Mouse (Mus musculus) activated CD4-positive, CD25-positive, alpha-beta regulatory T cell, adult 4 months (primary cell): ENCODE measurements around the gene Gm17949. TPM values are rescaled to one million over a fixed set of nuclear protein-coding genes. Genes with fewer than 3 reads are reported as not detected.

ENCODE experiments used
- ATAC-seq: one replicate; pipeline ENCODE4 v1.8.0; 2017
- polyA plus RNA-seq, 2 experiments: library from polyadenylated mRNA; unstranded; fragments of 100-300 nt; shearing (Covaris generic); gene quantifications; one replicate each; pipeline ENCODE4 v1.2.1; 2017

The Gm17949 gene
- polyA plus RNA-seq, 2 experiments from 2014 or later, result 0.57 TPM; not detected in 1

DNA sequence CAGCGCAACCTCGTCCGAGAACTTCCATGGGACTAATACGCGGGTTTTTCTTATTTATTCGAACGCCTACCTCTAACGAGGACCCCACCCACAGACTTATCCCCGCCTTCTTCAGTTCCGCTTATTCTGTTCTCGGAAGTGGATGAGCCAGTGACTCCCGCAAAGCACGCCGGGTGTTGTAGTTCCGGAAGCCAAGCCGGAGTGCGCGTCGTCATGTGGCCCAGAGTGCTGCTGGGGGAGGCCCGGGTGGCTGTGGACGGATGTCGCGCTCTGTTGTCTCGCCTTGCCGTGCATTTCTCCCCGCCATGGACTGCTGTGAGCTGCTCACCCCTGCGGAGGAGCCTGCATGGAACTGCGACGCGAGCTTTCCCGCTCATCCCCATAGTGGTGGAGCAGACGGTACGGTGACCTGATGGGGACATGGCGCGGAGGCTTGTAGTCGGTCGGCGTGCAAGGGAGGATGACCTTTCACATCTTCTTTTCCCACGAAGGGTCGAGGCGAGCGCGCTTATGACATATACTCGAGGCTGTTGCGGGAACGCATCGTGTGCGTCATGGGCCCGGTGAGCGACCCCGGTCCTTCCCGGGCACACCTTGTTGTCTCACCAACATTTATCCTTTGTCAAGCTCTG lies 21.0 kb upstream of the Gm17949 start, which contains the start of gene Clpp:
TSS of gene Clpp (plus strand) at position 191 of the 632 bp plus-strand sequence.
- peak; percentile 99 for ATAC-seq

GRCm38 (mm10) chr17:56990966-56991365 lies 20.3 kb upstream of the Gm17949 start:
- no peak for ATAC-seq

- ATAC-seq, result no peak
Observed at GRCm38 (mm10) chr17:56995046-56995445, 16.2 kb upstream of the Gm17949 start.

- no peak for ATAC-seq
Observed at GRCm38 (mm10) chr17:56996506-56996905, 14.8 kb upstream of the Gm17949 start.

DNA sequence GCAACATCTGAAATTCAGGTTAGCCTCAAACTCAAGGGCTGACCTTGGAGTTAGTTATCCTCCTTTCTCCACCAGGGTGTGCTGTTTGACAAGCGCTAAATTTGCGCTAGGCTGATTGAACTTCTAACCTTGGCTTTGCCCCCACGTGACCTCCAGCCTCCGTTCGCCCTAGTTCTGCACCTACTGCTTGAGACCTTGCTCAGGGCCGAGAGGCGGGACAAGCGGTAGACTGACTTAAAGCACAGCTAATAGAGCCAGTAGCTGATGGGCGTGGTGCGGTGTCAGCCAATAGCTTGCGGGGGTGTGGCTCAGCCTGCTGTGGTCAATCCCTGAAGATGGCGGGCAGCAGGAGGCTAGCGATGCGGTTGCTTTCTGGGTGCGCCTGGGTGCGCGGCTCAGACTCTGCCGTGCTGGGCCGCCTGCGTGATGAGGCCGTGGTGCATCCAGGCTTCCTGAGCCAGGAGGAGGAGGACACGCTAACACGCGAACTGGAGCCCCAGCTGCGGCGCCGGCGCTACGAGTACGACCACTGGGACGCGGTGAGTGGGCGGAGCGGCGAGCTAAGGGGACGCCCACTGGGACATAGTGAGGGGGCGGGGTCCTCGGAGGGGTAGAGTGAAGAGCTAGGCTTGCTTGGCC lies 14.1 kb upstream of the Gm17949 start, which contains the start of gene Alkbh7:
TSS of gene Alkbh7 (plus strand) at position 311 of the 639 bp plus-strand sequence.
- peak; percentile 100 for ATAC-seq

- no peak for ATAC-seq
Observed at GRCm38 (mm10) chr17:56999414-56999813, 11.9 kb upstream of the Gm17949 start.

GRCm38 (mm10) chr17:56999968-57000609 lies 11.2 kb upstream of the Gm17949 start, which contains the start of gene Pspn:
TSS of gene Pspn (minus strand) at chr17:57000018.
- ATAC-seq, result no peak

DNA sequence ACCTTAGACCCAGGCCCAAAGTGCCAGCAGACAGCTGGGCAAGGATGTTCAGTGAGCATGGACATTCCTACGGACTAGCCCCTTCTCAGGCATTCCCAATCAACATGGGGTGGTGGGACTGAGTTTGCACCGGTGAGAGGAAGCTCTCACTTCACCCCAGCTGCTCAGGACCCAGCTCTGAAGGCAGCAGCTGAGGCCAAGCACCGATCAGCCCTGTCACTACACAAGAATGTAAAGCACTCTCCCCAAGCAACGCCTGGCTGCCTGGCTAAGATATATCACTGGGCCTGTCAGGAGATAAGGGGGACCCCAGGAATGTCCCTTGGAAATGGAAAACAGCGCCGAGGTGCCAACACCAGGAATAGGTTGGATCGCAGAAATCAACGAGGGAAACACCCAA lies 10.0 kb upstream of the Gm17949 start:
- no peak for ATAC-seq

DNA sequence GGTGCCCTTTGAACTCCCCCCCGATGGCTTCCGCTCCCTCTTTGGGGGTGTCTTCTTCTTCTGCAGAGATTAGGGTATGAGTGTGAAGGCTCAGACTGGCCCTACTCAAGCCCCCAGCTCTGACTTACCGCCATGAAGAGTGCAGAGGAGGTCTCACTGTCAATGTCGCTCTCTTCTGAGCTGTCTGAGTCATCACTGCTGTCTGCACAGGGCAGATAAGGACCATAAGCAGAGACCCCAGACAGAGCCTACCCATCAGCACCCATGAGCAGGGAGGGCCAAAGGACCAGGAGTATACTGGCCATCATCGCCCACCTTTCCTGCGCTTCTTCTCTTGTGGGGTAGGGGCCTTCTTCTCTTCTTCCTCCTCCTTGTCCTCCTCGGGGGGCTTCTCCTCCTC lies 7.3 kb upstream of the Gm17949 start:
- ATAC-seq, result no peak

- ATAC-seq, result no peak
Observed at GRCm38 (mm10) chr17:57007137-57007905, 3.9 kb upstream of the Gm17949 start.

- ATAC-seq, result peak; percentile 37
Observed at GRCm38 (mm10) chr17:57010911-57011235, 396 bp upstream of the Gm17949 start.

- no peak for ATAC-seq
Observed at GRCm38 (mm10) chr17:57012245-57012795, 1.1 kb downstream of the Gm17949 start.

- no peak for ATAC-seq
Observed at GRCm38 (mm10) chr17:57019693-57020092, 8.4 kb downstream of the Gm17949 start.

DNA sequence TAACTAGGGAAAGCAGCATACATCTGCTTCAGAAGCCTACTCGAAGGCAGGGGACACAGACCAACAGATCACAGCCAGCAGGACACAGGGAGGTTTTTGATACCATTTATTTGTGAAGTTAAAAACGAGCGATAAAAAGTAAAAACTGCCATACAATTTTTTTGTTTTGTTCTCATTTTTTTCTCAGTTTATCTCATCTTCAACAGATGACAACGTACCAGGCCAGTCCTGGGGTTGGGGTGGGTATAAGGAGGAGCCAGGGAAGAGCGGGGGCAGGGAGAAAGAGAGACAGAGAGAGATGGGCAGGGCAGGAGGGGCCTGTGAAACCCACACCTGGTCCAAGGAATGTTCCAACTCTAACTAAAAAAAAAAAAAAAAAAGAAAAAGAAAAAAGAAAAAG lies 9.7 kb downstream of the Gm17949 start:
- ATAC-seq, result no peak

- no peak for ATAC-seq
Observed at GRCm38 (mm10) chr17:57027471-57027870, 16.2 kb downstream of the Gm17949 start.

DNA sequence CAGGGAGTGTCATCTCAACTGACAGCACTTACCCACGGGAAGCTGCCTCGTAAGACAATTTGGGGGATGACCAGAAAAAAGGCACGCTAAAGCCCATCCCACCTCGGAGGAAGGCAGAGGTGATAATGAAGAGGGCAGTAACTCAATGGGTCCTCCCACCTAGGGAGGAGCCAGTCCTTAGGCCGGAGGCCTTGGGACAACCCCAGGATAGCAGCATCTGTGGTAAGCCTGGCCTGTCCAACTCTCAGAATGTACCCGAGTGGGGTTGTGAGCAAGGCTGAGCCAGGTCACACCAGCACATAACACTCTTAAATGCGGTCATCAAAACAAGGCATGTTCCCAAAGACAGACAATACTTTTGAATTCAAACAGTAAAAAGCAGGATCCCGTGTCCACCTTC lies 18.4 kb downstream of the Gm17949 start:
- ATAC-seq, result no peak

GRCm38 (mm10) chr17:57030931-57031660 lies 19.8 kb downstream of the Gm17949 start, which contains the start of gene Khsrp:
TSS of gene Khsrp (minus strand) at chr17:57031522.
- no peak for ATAC-seq

DNA sequence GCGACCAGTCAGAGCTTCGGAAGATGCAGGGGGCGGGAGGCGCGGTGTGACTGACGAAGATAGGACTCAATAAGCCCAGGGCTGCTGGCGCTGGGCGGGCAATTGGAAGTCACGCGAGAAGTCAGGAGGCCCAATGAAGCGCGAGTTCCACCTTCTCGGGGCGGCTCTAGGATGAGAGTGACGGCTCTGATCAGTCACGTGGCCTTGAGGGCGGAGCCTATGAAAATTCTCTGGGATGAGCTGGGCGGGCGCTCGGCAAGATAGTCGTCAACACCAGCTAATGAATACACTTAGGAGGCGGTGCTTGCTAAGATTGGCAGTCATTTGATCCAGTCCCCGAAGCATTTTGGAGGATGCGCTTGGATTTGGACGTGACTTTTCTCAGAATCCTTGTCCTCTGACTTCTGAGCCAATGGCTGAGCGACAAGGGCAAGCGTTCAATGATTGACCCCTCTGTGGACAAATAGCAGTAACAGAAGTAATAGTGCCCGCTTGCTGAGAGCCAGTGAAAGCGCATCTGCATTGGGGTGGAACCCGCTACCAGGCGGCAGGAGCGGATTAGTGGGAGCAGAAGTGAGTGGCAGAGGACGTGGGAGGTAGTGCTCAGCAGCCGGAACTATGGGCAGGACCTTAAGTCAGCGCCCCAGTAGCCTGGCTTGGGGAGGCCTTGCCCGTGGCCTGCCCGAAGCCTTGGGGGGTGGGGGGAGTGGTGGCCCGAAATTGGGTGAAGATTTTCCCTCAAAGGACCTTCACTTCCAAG lies 20.6 kb downstream of the Gm17949 start:
- peak; percentile 86 for ATAC-seq

- ATAC-seq, result no peak
Observed at GRCm38 (mm10) chr17:57032854-57033253, 21.6 kb downstream of the Gm17949 start.

GRCm38 (mm10) chr17:57038978-57039377 lies 27.7 kb downstream of the Gm17949 start:
- no peak for ATAC-seq

DNA sequence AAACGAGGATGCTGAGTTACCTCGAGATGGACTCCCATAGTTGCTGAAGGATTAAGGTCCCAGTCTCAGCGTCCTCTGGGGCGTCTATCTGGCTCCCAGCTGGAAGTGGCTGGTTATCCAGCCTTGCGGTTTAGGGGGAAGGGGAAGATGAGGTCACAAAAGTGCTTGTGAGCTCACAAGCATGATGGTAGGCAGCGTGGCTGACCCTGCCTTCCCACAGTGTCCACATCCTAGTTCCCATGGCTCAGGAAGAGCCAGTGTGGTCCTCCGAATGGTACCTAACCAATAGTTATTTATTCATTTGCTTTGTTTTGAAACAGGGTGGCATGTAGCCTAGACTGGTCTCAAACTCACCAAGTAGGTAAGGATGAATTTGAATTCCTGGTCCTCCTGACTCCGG lies 30.3 kb downstream of the Gm17949 start, which contains the start of gene Slc25a41:
TSS of gene Slc25a41 (minus strand) at position 101 of the 400 bp plus-strand sequence.
- ATAC-seq, result no peak
